Mouse (Mus musculus) stomach, embryonic 14.5 days (tissue): ENCODE data around the gene Lgals1. TPM values are rescaled to one million over a fixed set of nuclear protein-coding genes. Genes with fewer than 3 reads are reported as not detected.

ENCODE experiments used
- ATAC-seq: fragments of 200-750 bp; cut with Nextera tagmentation; 2 replicates; pipeline ENCODE4 v1.8.0; 2017; ENCODE audit warnings: low read depth, moderate TSS enrichment; ENCODE audit not compliant: insufficient number of reproducible peaks, insufficient read depth, low FRiP score
- H3K27ac ChIP-seq: fragments of 300-500 bp; sonication (generic); 2 replicates; pipeline ENCODE4 v1.5.1; 2014; ENCODE audit warnings: mild to moderate bottlenecking, low read length, moderate library complexity, mixed read lengths
- H3K27me3 ChIP-seq: fragments of 300-500 bp; sonication (generic); 2 replicates; pipeline ENCODE4 v1.6.1; 2014; ENCODE audit warnings: low read length, control low read depth, mixed read lengths; ENCODE audit not compliant: control insufficient read depth, insufficient read depth
- H3K36me3 ChIP-seq: fragments of 300-500 bp; sonication (generic); 2 replicates; pipeline ENCODE4 v1.6.1; 2014; ENCODE audit warnings: mild to moderate bottlenecking, control low read depth, low read length, moderate library complexity, mixed read lengths; ENCODE audit not compliant: control insufficient read depth, insufficient read depth
- H3K4me1 ChIP-seq: fragments of 300-500 bp; sonication (generic); 2 replicates; pipeline ENCODE4 v1.6.1; 2014; ENCODE audit warnings: low read length, control low read depth, mixed read lengths; ENCODE audit not compliant: control insufficient read depth, insufficient read depth
- H3K4me2 ChIP-seq: fragments of 300-500 bp; sonication (generic); replicated peaks from 2 replicates; pipeline ENCODE4 v1.6.1; 2014; ENCODE audit warnings: low read depth, low read length, control low read depth
- H3K4me3 ChIP-seq: fragments of 300-500 bp; sonication (generic); 2 replicates; pipeline ENCODE4 v1.5.1; 2014; ENCODE audit warnings: low read depth, low read length, control low read depth
- H3K9ac ChIP-seq: fragments of 300-500 bp; sonication (generic); replicated peaks from 2 replicates; pipeline ENCODE4 v1.6.1; 2014; ENCODE audit warnings: low read depth, mild to moderate bottlenecking, control low read depth, low read length, moderate library complexity, mixed read lengths
- H3K9me3 ChIP-seq: fragments of 300-500 bp; sonication (generic); 2 replicates; pipeline ENCODE4 v1.6.1; 2016; ENCODE audit warnings: low read depth, low read length, control low read depth; ENCODE audit not compliant: control insufficient read depth
- WGBS: fragments of 180-500 bp; shearing (Covaris S2); extraction: QIAGEN DNeasy Blood & Tissue Kit; methylation state at CpG from one replicate; pipeline ENCODE4 v1.1.7; 2014; 5-methylcytosine and 5-hydroxymethylcytosine counted together
- polyA plus RNA-seq: library from polyadenylated mRNA; unstranded; fragments of >200 nt; fragmentation: Nextera tagmentation; extraction: Ambion mirVana; gene quantifications from 2 replicates; pipeline ENCODE4 v1.2.1, GENCODE M21; 2014

The Lgals1 gene
- polyA plus RNA-seq, 1 experiment from 2014 or later: 1,697 TPM

GRCm38 (mm10) chr15:78914823-78915659, 11.5 kb upstream of the Lgals1 start:
- peaks cover 30% of the 10 kb centered on the region for H3K36me3 ChIP-seq
- H3K4me2 ChIP-seq: peak overlapping the region; percentile 97
- ATAC-seq: no peak
- no peak overlapping the region for H3K27ac ChIP-seq
- H3K4me1 ChIP-seq: peaks cover 19% of the 10 kb centered on the region
- H3K4me3 ChIP-seq: peak overlapping the region; percentile 70
- H3K9ac ChIP-seq: peak overlapping the region; percentile 74
- H3K9me3 ChIP-seq: no peaks in the 10 kb centered on the region
- WGBS: 48% methylated on average over 8 of the region's 8 CpGs
- H3K27me3 ChIP-seq: no peaks in the 10 kb centered on the region

GRCm38 (mm10) chr15:78915660-78916017, 10.9 kb upstream of the Lgals1 start:
- ATAC-seq: 0 out of 2 replicates have a peak, but pooled peaks have one; percentile 3
- Histone ChIP-seq H3K4me3 (peak overlapping the region; percentile 15; the same call in 1 of the 2 replicates), H3K9me3 (no peaks in the 10 kb centered on the region), H3K36me3 (peaks cover 24% of the 10 kb centered on the region), H3K4me2 (peak overlapping the region; percentile 97), H3K27me3 (no peaks in the 10 kb centered on the region), H3K27ac (no peak overlapping the region), H3K4me1 (peaks cover 19% of the 10 kb centered on the region), H3K9ac (no peak overlapping the region; the same call in 1 of the 2 replicates)
- WGBS: 6% methylated on average over 8 of the region's 8 CpGs

GRCm38 (mm10) chr15:78916052-78916826, 10.3 kb upstream of the Lgals1 start:
- H3K36me3 ChIP-seq: peaks cover 18% of the 10 kb centered on the region
- no peak overlapping the region; the same call in 1 of the 2 replicates for H3K9ac ChIP-seq
- no peak for ATAC-seq
- no peak overlapping the region for H3K27ac ChIP-seq
- peaks cover 19% of the 10 kb centered on the region for H3K4me1 ChIP-seq
- 67% methylated on average over 12 of the region's 12 CpGs for WGBS
- H3K4me2 ChIP-seq: peak overlapping the region; percentile 97
- H3K27me3 ChIP-seq: no peaks in the 10 kb centered on the region
- H3K4me3 ChIP-seq: peak overlapping the region; percentile 15; the same call in 1 of the 2 replicates
- no peaks in the 10 kb centered on the region for H3K9me3 ChIP-seq

GRCm38 (mm10) chr15:78918126-78918525, 8.4 kb upstream of the Lgals1 start:
- H3K9me3 ChIP-seq: no peaks in the 10 kb centered on the region
- H3K9ac ChIP-seq: no peak overlapping the region
- H3K4me1 ChIP-seq: peaks cover 19% of the 10 kb centered on the region
- H3K36me3 ChIP-seq: peaks cover 13% of the 10 kb centered on the region
- H3K4me2 ChIP-seq: no peak overlapping the region
- H3K27ac ChIP-seq: no peak overlapping the region
- ATAC-seq: no peak
- H3K27me3 ChIP-seq: no peaks in the 10 kb centered on the region
- WGBS: 86% methylated on average over 23 of the region's 23 CpGs
- H3K4me3 ChIP-seq: no peak overlapping the region

GRCm38 (mm10) chr15:78919914-78920313, 6.6 kb upstream of the Lgals1 start:
- Histone ChIP-seq H3K4me2 (no peak overlapping the region), H3K4me3 (no peak overlapping the region), H3K36me3 (peaks cover 13% of the 10 kb centered on the region), H3K9ac (no peak overlapping the region), H3K27ac (no peak overlapping the region), H3K9me3 (no peaks in the 10 kb centered on the region), H3K4me1 (peaks cover 15% of the 10 kb centered on the region), H3K27me3 (no peaks in the 10 kb centered on the region)
- ATAC-seq: no peak
- WGBS: 56% methylated on average over 12 of the region's 12 CpGs

- Histone ChIP-seq H3K27me3 (no peaks in the 10 kb centered on the region), H3K36me3 (peaks cover 13% of the 10 kb centered on the region), H3K4me2 (no peak overlapping the region), H3K9ac (no peak overlapping the region), H3K27ac (no peak overlapping the region), H3K4me3 (no peak overlapping the region), H3K4me1 (peaks cover 14% of the 10 kb centered on the region), H3K9me3 (no peaks in the 10 kb centered on the region)
- ATAC-seq: no peak
- 82% methylated on average over 7 of the region's 7 CpGs for WGBS
Measured at GRCm38 (mm10) chr15:78922700-78923099, 3.8 kb upstream of the Lgals1 start.

GRCm38 (mm10) chr15:78923585-78923984, 2.9 kb upstream of the Lgals1 start:
- no peaks in the 10 kb centered on the region for H3K9me3 ChIP-seq
- ATAC-seq: no peak
- 66% methylated on average over 6 of the region's 6 CpGs for WGBS
- no peaks in the 10 kb centered on the region for H3K27me3 ChIP-seq
- no peak overlapping the region for H3K9ac ChIP-seq
- no peak overlapping the region for H3K4me2 ChIP-seq
- no peak overlapping the region for H3K27ac ChIP-seq
- no peak overlapping the region for H3K4me3 ChIP-seq
- H3K36me3 ChIP-seq: 0 out of 2 replicates have a peak, but pooled peaks cover 9% of the 10 kb centered on the region
- peaks cover 18% of the 10 kb centered on the region for H3K4me1 ChIP-seq

- Histone ChIP-seq H3K36me3 (peaks cover 11% of the 10 kb centered on the region), H3K4me1 (peaks cover 19% of the 10 kb centered on the region), H3K27me3 (no peaks in the 10 kb centered on the region), H3K4me2 (no peak overlapping the region), H3K27ac (peak overlapping the region; percentile 98), H3K9me3 (no peaks in the 10 kb centered on the region), H3K9ac (no peak overlapping the region), H3K4me3 (no peak overlapping the region)
- ATAC-seq: no peak
- WGBS: 33% methylated on average over 8 of the region's 8 CpGs
Measured at GRCm38 (mm10) chr15:78925129-78925528, 1.4 kb upstream of the Lgals1 start.
